Mouse (Mus musculus): Measurements from ENCODE around the gene Snx10. TPM values are rescaled to one million over a fixed set of nuclear protein-coding genes. Genes with fewer than 3 reads are reported as not detected.

Gene Snx10
- polyA plus RNA-seq, 1 experiment from 2014 or later = 44.4 TPM

- H3K9ac ChIP-seq (ENCODE audit: low read length) = no peak overlapping the region
- no peak overlapping the region for H3K4me3 ChIP-seq (ENCODE audit: low read depth, low read length)
- H3K9me3 ChIP-seq (replicated peaks; ENCODE audit: control insufficient read depth, low read length) = no peaks in the 10 kb centered on the region
- H3K27ac ChIP-seq (ENCODE audit: low read depth, low read length) = no peak overlapping the region
- ATAC-seq (0 out of 2 replicates have a peak, but pooled peaks have one; percentile 18), DNase-seq (ENCODE audit: low spot score) (peak; percentile 41)
- H3K4me2 ChIP-seq (ENCODE audit: low read length) = peak overlapping the region; percentile 15; the same call in 1 of the 2 replicates
- no peaks in the 10 kb centered on the region for H3K36me3 ChIP-seq (ENCODE audit: control insufficient read depth, insufficient read depth, low read length)
- H3K27me3 ChIP-seq (replicated peaks; ENCODE audit: control insufficient read depth, insufficient read depth, low read length) = no peaks in the 10 kb centered on the region
- WGBS = 16% methylated on average over 7 of the region's 7 CpGs
- peaks cover 3% of the 10 kb centered on the region; the same call in 1 of the 2 replicates for H3K4me1 ChIP-seq (ENCODE audit: control insufficient read depth, insufficient read depth, low read length)
These were observed 20.5 kb downstream of the Snx10 start for GRCm38 (mm10) chr6:51544118-51544681.

GRCm38 (mm10) chr6:51545219-51545859 is 21.6 kb downstream of the Snx10 start:
- no peak overlapping the region for H3K27ac ChIP-seq (ENCODE audit: low read depth, low read length)
- no peak for DNase-seq (ENCODE audit: low spot score)
- H3K9ac ChIP-seq (ENCODE audit: low read length) = no peak overlapping the region
- H3K27me3 ChIP-seq (replicated peaks; ENCODE audit: control insufficient read depth, insufficient read depth, low read length) = no peaks in the 10 kb centered on the region
- no peak overlapping the region for H3K4me2 ChIP-seq (ENCODE audit: low read length)
- ATAC-seq = no peak
- H3K4me3 ChIP-seq (ENCODE audit: low read depth, low read length) = no peak overlapping the region
- peaks cover 3% of the 10 kb centered on the region; the same call in 1 of the 2 replicates for H3K4me1 ChIP-seq (ENCODE audit: control insufficient read depth, insufficient read depth, low read length)
- no peaks in the 10 kb centered on the region for H3K9me3 ChIP-seq (replicated peaks; ENCODE audit: control insufficient read depth, low read length)
- WGBS = 70% methylated on average over 11 of the region's 11 CpGs
- H3K36me3 ChIP-seq (ENCODE audit: control insufficient read depth, insufficient read depth, low read length) = no peaks in the 10 kb centered on the region

- Histone ChIP-seq H3K27ac (ENCODE audit: low read depth, low read length) (no peak overlapping the region), H3K27me3 (replicated peaks; ENCODE audit: control insufficient read depth, insufficient read depth, low read length) (no peaks in the 10 kb centered on the region), H3K36me3 (ENCODE audit: control insufficient read depth, insufficient read depth, low read length) (no peaks in the 10 kb centered on the region), H3K9me3 (replicated peaks; ENCODE audit: control insufficient read depth, low read length) (no peaks in the 10 kb centered on the region), H3K4me1 (ENCODE audit: control insufficient read depth, insufficient read depth, low read length) (peaks cover 3% of the 10 kb centered on the region; the same call in 1 of the 2 replicates), H3K4me3 (ENCODE audit: low read depth, low read length) (no peak overlapping the region), H3K9ac (ENCODE audit: low read length) (no peak overlapping the region), H3K4me2 (ENCODE audit: low read length) (no peak overlapping the region)
- ATAC-seq = no peak
- no peak for DNase-seq (ENCODE audit: low spot score)
- WGBS = 89% methylated on average over 2 of the region's 2 CpGs
These were observed 22.4 kb downstream of the Snx10 start for GRCm38 (mm10) chr6:51546085-51546484.

GRCm38 (mm10) chr6:51548757-51549156 is 25.1 kb downstream of the Snx10 start:
- Histone ChIP-seq H3K4me1 (ENCODE audit: control insufficient read depth, insufficient read depth, low read length) (peaks cover 3% of the 10 kb centered on the region; the same call in 1 of the 2 replicates), H3K4me2 (ENCODE audit: low read length) (no peak overlapping the region), H3K36me3 (ENCODE audit: control insufficient read depth, insufficient read depth, low read length) (no peaks in the 10 kb centered on the region), H3K9ac (ENCODE audit: low read length) (no peak overlapping the region), H3K27me3 (replicated peaks; ENCODE audit: control insufficient read depth, insufficient read depth, low read length) (no peaks in the 10 kb centered on the region), H3K27ac (ENCODE audit: low read depth, low read length) (no peak overlapping the region), H3K4me3 (ENCODE audit: low read depth, low read length) (no peak overlapping the region), H3K9me3 (replicated peaks; ENCODE audit: control insufficient read depth, low read length) (no peaks in the 10 kb centered on the region)
- 74% methylated on average over 5 of the region's 5 CpGs for WGBS
- no peak for DNase-seq (ENCODE audit: low spot score)
- ATAC-seq = no peak

GRCm38 (mm10) chr6:51551267-51551802 is 27.6 kb downstream of the Snx10 start:
- 92% methylated on average over 10 of the region's 10 CpGs for WGBS
- Histone ChIP-seq H3K4me2 (ENCODE audit: low read length) (no peak overlapping the region), H3K4me1 (ENCODE audit: control insufficient read depth, insufficient read depth, low read length) (no peaks in the 10 kb centered on the region), H3K36me3 (ENCODE audit: control insufficient read depth, insufficient read depth, low read length) (no peaks in the 10 kb centered on the region), H3K9ac (ENCODE audit: low read length) (no peak overlapping the region), H3K27me3 (replicated peaks; ENCODE audit: control insufficient read depth, insufficient read depth, low read length) (no peaks in the 10 kb centered on the region), H3K4me3 (ENCODE audit: low read depth, low read length) (no peak overlapping the region), H3K27ac (ENCODE audit: low read depth, low read length) (no peak overlapping the region), H3K9me3 (replicated peaks; ENCODE audit: control insufficient read depth, low read length) (no peaks in the 10 kb centered on the region)
- ATAC-seq = no peak
- no peak for DNase-seq (ENCODE audit: low spot score)

GRCm38 (mm10) chr6:51556562-51556961 is 32.9 kb downstream of the Snx10 start:
- ATAC-seq (no peak), DNase-seq (ENCODE audit: low spot score) (no peak)
- Histone ChIP-seq H3K4me1 (ENCODE audit: control insufficient read depth, insufficient read depth, low read length) (no peaks in the 10 kb centered on the region), H3K9ac (ENCODE audit: low read length) (no peak overlapping the region), H3K4me2 (ENCODE audit: low read length) (no peak overlapping the region), H3K27me3 (replicated peaks; ENCODE audit: control insufficient read depth, insufficient read depth, low read length) (no peaks in the 10 kb centered on the region), H3K27ac (ENCODE audit: low read depth, low read length) (no peak overlapping the region), H3K4me3 (ENCODE audit: low read depth, low read length) (no peak overlapping the region), H3K9me3 (replicated peaks; ENCODE audit: control insufficient read depth, low read length) (no peaks in the 10 kb centered on the region), H3K36me3 (ENCODE audit: control insufficient read depth, insufficient read depth, low read length) (no peaks in the 10 kb centered on the region)
- WGBS = 90% methylated on average over 7 of the region's 7 CpGs

- Histone ChIP-seq H3K9me3 (replicated peaks; ENCODE audit: control insufficient read depth, low read length) (no peaks in the 10 kb centered on the region), H3K4me1 (ENCODE audit: control insufficient read depth, insufficient read depth, low read length) (no peaks in the 10 kb centered on the region), H3K27ac (ENCODE audit: low read depth, low read length) (no peak overlapping the region), H3K4me3 (ENCODE audit: low read depth, low read length) (no peak overlapping the region), H3K27me3 (replicated peaks; ENCODE audit: control insufficient read depth, insufficient read depth, low read length) (no peaks in the 10 kb centered on the region), H3K9ac (ENCODE audit: low read length) (no peak overlapping the region), H3K4me2 (ENCODE audit: low read length) (no peak overlapping the region), H3K36me3 (ENCODE audit: control insufficient read depth, insufficient read depth, low read length) (no peaks in the 10 kb centered on the region)
- no peak for ATAC-seq
- DNase-seq (ENCODE audit: low spot score) = no peak
- WGBS = 95% methylated on average over 7 of the region's 7 CpGs
These were observed 34.6 kb downstream of the Snx10 start for GRCm38 (mm10) chr6:51558311-51558710.

GRCm38 (mm10) chr6:51566771-51567680 is 43.3 kb downstream of the Snx10 start:
- Histone ChIP-seq H3K4me3 (ENCODE audit: low read depth, low read length) (no peak overlapping the region), H3K9me3 (replicated peaks; ENCODE audit: control insufficient read depth, low read length) (no peaks in the 10 kb centered on the region), H3K27ac (ENCODE audit: low read depth, low read length) (0 out of 2 replicates have a peak overlapping the region, but pooled peaks have one; percentile 27), H3K4me1 (ENCODE audit: control insufficient read depth, insufficient read depth, low read length) (0 out of 2 replicates have a peak, but pooled peaks cover 2% of the 10 kb centered on the region), H3K9ac (ENCODE audit: low read length) (no peak overlapping the region), H3K27me3 (replicated peaks; ENCODE audit: control insufficient read depth, insufficient read depth, low read length) (no peaks in the 10 kb centered on the region), H3K36me3 (ENCODE audit: control insufficient read depth, insufficient read depth, low read length) (no peaks in the 10 kb centered on the region), H3K4me2 (ENCODE audit: low read length) (no peak overlapping the region; the same call in 1 of the 2 replicates)
- WGBS = 64% methylated on average over 14 of the region's 14 CpGs
- DNase-seq (ENCODE audit: low spot score) (peak; percentile 51), ATAC-seq (no peak; the same call in 1 of the 2 replicates)

Measured in forebrain, embryonic 14.5 days (tissue).